Mouse (Mus musculus) kidney, adult 18-20 months (tissue): ENCODE results near the gene Rps4x.

ENCODE experiments used
- DNase-seq: peaks from one replicate; pipeline ENCODE4 v3.0.0; 2021

The Rps4x gene

DNA sequence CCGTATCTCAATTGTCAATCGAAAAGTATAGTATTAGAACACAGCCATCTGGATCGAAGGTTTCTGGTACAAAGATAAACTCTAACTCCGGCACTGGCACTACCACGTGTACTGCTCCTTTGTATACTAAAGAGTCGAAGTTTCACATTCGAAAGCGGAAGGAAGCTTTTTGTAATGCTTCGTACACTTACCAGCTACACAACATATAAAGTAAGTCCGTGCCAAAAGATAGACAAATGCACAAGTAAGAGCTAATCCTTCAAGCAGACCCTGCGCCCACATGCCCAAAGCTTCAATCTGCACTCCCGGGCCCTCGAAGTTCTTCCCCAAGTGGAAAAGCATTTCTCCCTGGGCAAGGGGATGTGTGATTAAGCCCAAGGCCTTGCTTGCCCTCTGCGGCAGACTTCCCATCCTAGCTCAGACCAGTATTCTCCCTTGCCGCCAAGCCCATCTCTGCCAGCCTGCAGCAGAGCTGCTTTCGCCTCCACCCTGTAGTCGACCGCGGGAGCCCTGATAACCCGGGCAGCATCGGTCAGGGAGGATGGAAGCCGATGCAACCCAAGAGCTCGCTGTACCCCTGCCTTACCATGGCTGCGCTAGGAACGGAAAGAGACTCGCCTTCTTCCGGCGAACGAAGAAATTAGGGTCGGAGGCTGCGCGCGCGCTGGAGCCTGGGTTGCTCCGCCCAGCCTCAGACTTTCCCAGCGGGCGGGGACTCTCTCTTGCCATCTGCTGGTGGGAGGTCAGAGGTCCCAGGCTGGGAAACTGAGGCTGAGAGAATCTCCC lies at the start of gene Rps4x:
Rps4x (minus strand) TSS at position 683 of the 786 bp plus-strand sequence.
- DNase-seq = peak; percentile 84

DNA sequence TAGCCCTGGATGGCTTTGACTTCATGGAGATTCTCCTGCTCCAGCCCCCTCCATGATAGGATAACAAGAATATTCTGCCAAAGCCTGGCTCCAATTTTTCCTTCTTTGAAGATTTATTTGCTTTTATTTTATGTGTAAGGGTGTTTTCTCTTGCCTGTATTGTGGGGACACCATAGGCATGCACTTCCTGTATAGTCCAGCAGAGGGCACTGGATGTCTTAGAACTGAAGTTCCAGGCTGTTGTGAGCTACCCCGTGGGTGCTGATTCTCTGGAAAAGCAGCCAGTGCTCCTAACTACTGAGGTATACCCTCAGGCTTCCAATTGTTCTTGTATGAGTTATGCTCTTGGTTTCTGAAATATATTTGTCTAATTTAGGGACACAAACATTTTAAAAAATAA lies 29.9 kb upstream of the Rps4x start:
- peak; percentile 41 for DNase-seq

DNA sequence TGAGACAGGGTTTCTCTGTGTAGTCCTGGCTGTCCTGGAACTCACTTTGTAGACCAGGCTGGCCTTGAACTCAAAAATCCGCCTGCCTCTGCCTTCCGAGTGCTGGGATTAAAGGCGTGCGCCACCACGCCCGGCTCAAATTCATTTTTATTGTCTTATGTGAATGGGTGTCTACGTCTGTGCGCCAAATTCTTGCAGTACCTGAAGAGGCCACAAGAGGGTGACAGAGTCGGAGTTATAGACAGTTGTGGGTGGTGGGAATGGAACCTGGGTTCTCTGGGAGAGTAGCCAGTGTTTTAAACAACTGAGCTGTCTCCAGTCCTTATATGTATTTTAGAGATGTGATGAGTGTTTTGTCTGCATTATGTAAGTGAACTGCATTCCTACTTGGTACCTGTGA lies 26.2 kb upstream of the Rps4x start:
- peak; percentile 25 for DNase-seq

DNA sequence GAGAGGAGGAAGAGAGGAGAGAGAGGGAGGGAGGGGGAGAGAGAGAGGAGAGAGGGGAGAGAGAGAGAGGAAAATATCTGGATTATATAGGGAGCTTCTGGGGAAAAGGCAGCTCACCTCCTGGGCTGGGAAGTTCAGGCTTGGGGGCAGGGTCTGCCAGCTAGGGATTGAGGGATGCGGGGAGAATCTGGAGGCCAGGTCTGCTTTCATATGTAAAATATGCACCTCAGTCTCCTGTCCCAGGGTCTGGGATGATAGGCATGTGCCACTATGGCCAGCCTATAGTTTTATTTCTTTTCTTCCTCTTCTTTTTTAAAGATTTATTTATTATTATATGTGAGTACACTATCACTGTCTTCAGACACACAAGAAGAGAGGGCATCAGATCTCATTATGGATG lies 1.6 kb upstream of the Rps4x start:
- no peak for DNase-seq

DNA sequence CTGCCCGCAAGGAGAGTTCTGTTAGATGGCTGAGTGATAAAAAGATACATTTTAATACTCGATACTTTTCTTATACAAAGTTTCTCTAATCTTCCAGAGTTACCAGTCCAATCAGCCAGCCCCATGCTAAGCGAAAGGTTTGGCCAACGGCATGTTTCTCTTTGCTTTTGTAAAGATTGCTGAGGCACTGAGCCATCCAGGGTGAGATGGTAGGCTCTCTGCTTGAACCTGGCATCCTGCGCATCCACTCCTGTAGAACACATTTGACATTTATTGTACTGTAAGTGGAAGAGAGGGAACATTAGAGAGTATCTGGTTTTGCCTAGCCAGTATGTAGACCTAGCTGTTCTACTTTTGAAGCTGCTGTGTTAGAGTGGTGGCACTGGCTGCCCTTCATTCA lies 387 bp upstream of the Rps4x start:
- DNase-seq = no peak

DNA sequence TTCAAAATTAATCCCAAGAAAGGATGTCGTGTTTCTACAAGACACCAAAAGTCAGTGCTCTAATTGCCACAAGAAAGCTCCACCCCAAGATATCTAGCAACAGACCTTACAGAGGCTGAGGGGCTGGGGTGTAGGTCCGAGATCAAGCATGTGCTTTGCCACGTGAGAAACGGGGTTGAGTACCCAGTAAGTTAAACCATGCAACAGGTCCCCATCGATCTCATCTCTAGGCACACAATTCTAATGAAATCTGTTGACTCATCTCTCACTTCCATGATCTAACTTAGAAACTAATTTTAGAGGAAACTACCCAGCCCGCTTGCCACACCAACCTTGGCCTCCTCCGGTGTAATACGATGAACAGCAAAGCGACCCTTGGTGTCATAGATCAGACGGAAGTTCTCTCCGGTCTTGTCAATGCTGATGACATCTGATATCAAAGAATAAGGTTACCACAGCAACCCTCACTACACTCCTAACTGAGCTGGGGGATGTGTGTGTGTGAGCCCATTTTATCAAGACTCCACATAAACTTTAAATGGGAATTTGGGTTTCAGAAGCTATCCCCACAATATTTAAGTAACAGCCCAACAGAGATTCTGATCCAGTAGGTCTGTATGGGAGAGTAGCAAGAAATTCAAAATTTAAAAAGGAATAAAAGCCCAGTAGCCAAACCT lies 2.0 kb downstream of the Rps4x start:
- no peak for DNase-seq

DNA sequence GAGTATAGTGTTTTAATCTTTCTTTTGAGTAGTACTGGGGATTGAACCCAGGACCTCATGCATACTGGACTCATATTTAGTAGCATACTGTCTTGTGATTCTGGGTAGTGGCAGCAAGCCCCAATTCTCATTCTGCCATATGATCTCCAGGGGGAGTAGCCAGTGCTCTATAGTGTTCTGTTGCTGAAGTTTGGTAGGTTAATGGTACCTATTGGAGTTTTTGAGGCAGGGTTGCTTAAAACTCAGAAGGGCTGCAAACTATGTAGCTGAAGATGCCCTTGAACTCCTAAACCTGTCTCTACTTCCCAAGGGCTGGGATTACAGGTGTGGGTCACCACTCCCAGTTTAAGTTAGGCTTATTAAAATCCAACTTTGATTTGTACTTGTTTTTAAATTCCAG lies 6.6 kb downstream of the Rps4x start:
- no peak for DNase-seq

DNA sequence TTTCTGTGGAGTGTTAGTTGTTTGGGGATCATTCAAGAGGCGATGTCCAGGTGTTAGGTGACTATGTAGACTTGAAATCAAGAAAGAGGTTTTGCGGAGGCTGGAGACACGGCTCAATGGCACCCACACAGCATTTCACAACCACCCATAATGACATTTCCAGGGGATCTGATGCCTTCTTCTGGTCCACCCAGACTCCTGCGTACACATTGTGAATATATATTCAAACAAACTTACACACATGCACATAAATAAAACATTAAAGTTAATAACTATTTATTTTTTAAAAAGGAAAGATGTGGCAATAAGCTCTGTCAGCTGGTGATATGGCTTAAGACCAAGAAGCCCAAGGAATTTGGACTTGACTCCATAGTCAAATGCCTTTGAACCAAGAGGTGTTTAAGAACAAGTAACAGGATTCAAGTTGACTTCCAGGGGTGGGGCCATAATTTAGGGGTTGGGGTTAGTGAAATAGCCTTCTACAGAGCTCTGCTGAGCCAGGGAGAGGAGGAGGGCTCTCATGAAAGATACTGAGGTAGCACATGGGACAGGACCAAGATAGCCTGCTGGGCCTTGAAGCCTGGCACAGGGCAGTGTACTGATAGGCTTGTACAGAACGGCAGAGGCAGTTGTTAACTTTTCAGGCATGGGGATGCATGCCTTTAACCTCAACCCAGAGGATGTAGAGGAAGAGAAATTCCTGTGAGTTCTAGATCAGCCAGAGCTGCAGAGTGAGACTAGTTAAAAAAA lies 13.5 kb downstream of the Rps4x start:
- no peak for DNase-seq

DNA sequence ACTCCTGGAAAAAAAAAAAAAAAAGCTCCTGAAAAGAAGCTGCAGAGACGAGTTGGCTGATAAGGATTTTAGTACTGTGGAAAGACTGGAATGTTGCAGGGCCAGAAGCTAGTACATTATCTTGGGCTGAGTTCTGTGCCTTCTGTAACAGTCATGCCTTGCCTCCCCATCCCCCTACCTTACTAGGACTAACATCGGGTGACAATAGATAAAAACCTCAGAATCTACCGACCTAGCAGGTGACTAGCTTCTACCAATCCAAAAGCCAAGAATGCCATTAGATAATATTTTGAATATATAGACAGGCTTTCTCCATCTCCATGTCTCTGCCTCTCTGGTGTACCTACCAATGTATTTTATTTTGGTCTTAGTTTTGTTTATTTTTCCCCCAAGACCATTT lies 18.3 kb downstream of the Rps4x start:
- no peak for DNase-seq

DNA sequence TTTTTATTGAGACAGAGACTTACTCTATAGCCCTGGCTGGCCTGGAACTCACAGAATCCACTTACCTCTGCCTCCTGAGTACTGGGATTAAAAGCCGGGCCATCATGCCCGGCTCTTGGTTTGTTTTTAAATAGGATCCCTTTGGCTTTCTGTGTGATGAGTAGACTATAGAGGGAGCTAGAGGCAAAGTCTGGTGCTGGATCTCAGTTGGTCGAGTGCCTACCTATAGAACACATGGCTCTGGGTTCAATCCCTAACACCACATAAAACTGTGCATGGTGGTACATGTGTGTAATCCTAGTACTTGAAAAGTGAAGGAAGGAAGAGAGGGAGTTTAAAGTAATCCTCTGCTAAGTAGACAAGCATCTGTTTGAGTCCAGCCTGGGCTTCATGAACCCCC lies 19.1 kb downstream of the Rps4x start:
- DNase-seq = no peak

DNA sequence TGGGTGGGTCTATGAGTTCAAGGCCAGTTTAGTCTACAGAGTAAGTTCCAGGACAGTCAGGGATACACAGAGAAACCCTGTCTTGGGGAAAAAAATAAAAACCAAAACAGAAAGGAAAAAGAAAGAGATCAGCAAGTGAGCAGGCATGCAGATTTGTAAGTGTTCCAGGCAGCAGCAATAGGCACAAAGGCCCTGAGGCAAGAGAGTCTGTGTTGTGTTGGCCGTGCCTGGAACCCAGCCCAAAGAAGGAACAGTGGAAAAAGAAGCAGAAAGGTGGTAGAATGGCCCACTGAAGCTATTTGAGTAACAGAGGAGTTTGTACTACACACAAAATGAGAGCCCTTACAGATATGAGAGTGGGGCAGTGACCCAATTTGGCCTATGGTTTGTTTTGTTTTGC lies 19.5 kb downstream of the Rps4x start:
- DNase-seq = no peak

DNA sequence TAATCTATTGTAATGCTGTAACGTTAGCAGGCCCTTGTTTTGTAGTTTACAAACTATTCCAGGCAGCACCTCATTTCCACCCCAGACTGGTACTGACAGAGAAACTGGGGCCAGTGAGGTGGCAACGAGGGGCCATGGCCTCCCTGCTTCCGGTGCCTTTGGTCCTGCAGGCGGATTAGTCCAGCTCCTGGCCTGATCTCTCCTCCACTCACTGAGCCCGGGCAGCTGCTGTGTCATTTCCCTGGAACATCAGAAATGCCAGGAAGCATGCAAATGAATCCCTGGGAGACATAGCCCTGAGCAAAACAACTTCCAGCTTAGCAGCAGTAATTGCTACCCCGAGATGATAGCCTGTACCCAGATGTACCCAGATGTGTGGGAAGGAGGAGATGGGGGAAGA lies 22.2 kb downstream of the Rps4x start:
- DNase-seq = no peak

DNA sequence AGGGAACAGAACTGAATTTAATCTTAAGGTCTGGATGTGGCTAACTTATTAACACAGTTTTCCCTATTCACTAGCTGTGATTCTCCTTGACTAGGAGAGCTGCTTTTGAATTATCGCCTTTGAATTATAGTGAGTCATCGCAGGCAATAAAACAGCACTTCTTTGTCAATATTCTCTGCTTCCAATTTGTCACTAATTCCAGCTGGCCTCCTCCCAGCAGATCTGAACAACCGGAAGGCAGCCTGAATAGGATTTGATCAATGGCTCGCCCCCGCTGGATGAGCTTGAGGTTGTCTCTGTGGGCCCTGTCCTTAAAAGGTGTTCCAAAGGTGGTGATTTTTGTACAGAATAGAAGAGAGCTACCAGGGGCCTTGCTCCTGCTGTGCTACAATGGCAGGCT lies 22.7 kb downstream of the Rps4x start:
- no peak for DNase-seq

DNA sequence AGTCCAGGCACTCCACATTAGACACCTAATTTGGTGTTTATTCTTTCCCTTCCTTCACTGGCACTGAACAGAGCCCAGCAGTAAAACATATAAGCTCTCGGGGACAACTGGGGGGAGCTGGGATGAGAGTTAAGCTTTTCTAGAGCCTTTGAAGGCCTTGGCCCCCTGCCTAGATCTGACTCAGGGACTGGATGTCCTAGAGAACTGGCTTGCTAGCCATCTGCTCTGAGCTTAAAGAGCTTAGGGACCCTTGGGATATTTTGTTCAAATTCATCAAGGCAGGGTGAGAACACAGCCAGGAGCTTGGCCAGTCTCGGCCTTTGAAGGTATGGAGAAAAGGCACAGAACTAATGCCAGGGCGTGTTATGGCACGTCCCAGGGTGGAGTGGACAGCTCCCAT lies 25.7 kb downstream of the Rps4x start:
- DNase-seq = no peak

DNA sequence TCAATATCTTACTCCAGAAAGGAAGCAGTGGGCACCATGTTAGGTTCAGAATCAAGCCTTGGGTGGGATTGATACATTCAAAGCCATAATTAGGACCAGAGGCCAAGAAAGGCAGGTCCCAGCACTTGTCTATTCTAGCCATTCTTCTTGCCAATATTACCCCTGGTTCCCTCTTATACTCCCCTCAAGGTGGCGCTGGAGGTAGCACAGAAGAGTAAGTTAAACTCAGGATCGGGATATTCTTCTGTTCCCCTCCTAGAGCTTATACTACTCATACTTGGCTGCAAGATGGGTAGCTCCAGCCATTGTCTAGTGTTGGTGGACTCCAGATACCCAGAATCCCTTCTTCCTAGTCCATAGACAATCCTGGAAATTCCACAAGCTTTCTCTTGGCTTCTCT lies 26.1 kb downstream of the Rps4x start:
- no peak for DNase-seq

DNA sequence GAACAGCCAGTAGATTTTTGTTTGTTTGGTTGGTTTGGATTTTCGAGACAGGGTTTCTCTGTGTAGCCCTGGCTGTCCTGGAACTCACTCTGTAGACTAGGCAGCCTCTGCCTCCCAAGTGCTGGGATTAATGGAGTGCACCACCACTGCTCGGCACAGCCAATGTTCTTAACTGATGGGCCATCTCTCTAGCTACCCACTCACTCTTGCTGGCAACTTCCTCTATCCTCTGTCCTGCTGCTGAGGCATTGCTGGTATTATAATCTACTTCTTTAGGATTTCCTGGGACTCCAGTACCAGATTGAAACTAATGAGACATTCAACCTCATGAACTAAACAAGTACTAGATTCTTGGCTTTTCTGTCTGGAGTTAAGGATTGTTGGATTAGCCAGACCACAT lies 28.7 kb downstream of the Rps4x start:
- DNase-seq = no peak

DNA sequence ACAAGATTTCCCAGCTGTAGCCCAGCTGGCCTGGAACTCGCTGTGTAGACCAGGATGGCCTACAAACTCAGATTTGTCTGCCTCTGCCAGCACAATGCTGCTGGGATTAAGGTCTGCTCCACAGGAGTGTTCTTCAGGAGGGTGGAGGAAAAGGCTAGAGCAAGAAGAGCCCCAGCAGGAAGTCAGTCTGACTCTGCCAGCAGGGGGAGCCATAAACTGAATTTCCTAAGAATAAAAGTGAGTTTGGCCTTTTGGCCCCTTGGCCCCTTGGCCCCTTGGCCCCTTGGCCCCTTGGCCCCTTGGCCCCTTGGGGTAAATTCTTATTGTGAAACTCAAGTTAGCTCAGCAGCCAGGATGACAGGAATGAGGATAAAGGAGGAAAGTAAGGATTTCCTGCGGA lies 29.4 kb downstream of the Rps4x start:
- DNase-seq = peak; percentile 46

DNA sequence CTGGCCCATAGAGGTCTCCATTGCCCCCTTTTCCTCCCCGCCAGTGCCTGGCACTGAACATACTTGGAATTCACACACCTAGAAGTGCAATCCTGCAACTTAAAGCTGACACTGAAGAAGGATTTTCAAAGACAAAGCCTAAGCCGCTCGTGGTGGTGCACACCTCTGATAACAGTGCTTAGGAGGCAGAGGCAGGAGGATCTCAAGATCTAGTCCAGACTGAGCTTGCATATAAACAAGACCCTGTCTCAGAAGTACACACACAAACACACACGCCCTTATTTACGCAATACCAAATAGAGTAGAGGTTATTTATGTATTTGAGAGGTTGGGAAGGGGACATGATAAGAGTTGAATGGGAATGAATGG lies 31.8 kb downstream of the Rps4x start:
- DNase-seq = no peak

DNA sequence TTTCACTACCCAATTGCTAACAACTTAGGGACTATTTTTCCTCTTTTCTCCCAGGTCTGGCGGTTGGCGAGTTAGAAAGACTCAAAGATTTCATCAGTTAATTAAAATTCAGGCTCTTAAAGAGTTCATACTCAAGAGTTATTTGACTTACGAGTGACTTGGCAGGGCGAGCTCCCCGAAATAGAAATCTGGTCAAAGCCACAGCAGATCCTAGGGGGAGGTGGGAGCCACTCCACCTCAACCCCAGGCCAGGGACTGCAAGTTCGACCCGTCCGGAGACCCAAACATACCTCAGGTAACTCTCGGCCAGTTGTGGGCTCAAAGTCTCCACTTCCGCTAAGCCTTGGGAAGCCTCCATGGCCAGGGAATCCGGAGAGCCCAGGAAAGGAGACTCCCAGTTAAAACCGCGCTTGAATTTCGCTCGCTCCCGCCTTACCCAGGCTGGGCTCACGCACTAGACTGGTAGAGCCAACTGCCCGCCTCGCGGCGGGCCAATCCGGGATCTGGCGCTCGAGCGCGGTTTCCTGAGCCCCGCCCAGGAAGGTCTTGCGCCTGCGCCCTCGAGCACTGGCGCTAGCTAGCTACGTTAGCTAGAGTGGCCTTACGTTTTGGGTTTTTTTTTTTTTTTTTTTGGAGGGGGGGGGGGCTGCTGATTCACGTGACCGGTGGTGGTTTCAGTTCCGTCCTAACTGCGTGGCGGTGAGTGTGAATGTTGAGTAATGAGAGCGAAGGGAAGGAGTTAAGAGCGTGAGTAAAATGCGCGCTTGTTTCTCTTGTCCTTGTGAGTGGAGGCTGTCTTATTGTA lies 32.4 kb downstream of the Rps4x start, which contains the start of gene Ercc6l:
Ercc6l (minus strand) TSS at position 474 of the 805 bp plus-strand sequence.
- peak; percentile 80 for DNase-seq

DNA sequence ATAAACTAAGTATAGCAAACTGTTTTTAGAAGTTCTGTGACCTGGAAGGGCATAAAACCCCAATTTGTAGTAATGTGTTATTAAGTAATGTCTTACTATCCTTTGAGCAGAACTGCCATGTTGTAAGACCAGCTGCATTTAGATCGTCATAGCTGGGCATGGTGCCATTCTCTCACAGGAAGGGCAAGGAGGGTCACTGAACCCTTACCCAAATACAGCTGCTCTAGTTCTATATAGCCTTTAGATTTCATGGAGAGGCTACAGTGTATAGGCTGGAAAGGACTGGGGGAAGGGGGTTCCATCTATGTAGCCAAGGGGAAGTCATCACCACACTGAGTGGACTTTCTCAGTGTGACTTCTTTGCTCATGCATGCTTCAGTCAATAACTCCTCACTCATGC lies 48.0 kb downstream of the Rps4x start:
- no peak for DNase-seq
